Mouse (Mus musculus): ENCODE results near the gene Itgb1.
A peak's percentile ranks its signal among the peaks of the same experiment; 100 is the strongest.

The Itgb1 gene

DNA sequence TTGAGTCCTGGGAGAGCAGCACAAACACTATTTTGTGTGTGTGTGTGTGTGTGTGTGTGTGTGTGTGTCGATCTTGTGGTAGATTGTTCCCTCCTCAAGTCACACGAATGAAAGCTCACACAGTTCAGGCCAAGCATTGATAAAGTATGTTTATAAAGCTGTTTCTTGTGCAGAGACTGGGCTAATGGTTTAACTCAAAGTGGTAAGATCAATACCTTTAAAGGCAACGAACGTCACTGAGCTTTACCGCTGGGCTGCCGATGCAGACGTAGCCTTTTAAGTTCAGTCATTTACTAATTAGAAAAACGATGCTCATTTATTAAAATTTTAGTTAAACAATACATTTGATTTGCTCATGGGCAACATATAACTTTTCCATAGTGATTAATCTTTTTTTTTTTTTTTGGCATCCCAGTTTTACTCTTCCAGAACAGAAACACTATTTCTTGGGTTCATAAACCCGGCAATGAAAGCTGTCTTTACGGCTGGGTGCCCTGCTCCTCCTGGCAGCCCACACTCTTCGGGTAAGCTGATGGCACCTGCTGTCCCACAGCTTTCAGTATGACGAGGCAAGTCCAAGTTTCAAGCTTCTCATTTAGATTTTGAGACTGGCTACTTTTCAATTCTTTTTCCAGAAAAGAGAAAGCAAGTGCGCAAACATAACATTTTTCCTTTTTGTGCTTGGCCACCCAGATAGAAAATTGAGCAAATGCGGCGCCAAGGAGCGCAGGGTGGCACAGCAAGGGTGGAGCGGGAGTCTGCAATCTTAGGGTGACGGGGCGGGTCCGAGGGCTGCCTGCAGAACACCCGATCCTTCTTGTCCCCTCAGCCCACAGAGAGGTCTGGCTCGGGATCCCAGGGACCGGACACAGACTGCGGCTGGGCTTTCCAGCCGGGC, 596 bp upstream of the Itgb1 start:
- no peak for DNase-seq (ENCODE audit: low spot score)

DNA sequence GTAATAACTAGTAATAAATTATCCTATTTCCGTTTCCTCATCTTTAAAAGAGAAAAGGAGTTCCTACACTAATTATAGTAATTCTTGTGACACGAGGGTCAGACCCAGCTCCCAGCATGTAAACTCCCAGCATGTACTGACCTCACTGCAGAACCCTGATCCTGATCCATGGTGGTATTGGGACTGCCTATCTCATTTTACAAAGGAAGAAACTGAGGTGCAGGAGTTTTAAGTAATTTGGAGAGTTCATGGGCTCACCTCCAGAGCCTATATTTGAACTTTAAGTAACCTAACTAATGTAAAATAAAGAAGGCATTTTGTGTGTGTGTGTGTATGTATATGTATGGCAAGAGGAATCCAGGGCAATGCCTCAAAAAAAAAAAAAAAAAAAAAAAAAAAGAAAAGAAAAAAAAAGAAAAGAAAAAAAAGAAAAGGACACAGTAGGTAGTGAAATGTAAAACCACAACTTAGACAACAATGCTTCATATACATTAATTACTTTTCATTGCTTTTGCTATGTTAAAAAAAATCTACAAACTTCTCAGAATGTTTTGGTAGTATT, 1.1 kb downstream of the Itgb1 start:
- DNase-seq (ENCODE audit: low spot score) = no peak

DNA sequence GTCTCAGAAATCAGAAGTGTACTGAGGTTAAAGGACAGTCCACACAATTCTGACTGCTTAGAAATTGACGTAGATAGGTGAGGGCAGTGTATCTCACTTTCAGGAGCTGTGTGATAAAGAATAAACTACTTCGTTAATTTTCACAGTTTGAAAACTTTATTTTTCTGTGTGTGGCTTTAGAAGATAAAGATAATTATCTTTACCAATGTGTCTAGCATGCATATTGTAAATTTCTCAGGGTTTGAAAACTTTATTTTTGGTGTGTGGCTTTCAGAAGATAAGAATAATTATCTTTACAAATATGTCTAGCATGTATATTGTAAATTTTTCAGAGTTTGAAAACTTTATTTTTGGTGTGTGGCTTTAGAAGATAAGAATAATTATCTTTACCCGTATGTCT, 3.2 kb downstream of the Itgb1 start:
- DNase-seq (ENCODE audit: low spot score) = no peak

DNA sequence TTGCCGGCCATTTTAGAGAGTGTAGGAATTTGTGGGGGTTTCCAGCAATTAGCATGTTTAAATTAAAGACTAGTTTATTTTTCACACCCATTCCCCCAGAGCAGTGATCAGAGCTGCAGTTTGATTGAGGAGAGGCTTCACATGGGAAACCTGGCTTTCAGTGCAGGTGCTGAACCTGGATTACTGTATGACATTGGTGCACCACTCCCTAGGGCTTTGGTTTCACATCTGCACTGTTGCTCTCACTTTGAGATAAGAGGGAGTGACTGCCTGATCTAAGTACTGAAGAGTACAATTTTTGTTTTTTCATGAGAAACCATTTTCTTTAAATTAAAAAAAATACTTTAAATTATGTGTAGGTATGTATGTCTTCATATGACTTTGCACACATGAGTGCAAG, 4.6 kb downstream of the Itgb1 start:
- no peak for DNase-seq (ENCODE audit: low spot score)

DNA sequence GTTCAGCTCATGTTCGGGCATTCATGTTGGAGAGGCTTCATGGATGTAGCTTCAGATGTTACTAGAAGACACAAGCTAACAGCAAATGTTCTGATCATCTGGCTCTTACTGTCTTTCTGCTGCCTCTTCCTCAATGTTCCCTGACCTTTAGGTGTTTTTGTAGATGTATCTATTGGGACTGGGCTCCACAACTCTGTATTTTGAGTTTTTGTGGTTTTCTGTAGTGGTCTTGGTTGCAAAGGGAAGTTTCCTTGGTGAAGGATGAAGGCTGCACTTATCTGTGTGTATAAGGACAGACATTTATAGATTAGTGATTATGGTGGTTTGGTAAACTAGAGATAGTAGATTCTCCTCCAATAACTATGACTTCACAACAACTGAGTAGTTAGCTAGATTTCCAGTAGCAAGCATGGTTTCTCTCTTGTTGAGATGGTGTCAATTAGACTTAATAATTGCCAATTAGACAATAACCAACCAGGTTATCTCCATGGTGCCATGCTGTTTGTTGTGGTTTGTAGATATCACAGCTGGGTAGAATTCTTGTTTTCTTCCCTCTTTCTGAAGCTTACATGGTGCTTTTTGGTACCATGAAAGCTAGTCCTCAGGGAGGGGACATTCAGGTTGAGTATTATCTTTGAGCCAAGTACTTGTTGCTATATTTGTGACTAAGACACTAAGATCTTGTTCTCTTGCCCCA, 11.4 kb downstream of the Itgb1 start:
- no peak for DNase-seq (ENCODE audit: low spot score)

DNA sequence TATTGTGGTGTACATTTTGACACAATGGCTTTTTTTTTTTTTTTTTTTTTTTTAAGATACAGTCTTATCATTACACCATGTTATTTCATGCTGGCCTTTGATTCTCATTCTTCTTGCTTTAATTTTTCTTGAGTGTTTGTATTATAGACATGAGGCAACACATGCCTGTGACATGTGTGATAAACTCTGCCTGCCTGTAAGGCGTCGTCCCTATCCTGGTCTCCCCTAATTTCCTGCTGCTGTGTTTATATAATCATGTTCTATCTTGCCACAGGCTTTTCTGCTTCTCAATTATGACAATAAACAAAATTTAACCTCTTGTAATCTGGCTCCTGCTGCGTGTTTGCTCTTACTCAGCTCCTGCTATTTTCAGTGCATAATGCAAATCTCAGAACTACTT, 12.5 kb downstream of the Itgb1 start:
- no peak for DNase-seq (ENCODE audit: low spot score)

DNA sequence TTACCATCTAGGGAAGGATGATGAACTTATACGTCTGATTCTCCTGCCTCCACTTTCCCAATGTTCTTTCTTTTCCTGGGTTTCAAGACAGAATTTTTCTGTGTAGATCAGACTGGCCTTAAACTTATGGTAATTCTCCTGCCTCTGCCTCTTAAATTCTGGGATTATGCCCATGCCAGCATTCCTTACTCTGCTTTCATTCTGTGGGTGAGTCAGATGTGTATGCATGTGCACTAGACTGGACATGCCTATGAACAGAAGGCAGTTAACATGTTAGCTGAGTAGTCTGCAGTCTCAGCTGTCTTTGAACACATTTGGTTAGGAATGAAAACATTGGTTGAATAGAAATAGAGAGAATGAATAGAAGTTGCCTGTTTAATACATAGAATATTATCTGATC, 18.9 kb downstream of the Itgb1 start:
- DNase-seq (ENCODE audit: low spot score) = no peak

DNA sequence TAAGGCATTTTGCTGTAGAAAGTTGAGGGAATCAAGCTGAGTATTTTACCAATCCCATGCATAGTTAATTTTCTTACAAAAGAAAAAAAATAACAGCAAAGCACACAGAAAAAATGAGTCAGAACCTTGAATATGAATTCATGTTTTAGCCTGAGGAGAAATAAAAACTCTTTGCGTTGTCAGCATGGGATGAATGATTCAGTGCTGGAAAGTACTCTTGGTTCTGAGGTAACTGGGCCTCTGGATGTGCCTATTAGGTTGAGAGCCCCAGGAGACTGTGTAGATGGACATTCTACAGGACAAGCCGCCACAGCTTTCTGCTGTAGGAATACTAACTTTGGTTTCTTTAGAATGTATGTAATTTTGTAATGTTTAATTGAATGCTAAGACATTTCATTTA, 19.4 kb downstream of the Itgb1 start:
- no peak for DNase-seq (ENCODE audit: low spot score)

DNA sequence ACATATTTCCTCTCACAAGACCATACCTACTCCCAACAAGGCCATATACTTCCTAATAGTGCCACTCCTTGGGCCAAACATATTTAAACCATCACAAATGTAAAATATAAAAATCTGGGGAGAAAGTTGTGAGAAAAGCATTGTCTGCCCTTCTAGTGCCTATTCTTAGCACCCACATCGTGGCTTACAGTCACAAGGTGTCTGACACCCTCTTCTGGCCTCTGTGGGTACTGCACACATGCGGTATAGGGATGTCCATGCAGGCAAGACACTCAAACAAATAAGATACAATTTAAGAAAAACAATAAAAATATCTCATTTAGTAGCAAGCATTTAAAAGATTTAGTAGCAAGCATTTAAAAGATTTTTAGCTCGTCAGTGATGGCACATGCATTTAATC, 23.8 kb downstream of the Itgb1 start:
- DNase-seq (ENCODE audit: low spot score) = peak; percentile 12

DNA sequence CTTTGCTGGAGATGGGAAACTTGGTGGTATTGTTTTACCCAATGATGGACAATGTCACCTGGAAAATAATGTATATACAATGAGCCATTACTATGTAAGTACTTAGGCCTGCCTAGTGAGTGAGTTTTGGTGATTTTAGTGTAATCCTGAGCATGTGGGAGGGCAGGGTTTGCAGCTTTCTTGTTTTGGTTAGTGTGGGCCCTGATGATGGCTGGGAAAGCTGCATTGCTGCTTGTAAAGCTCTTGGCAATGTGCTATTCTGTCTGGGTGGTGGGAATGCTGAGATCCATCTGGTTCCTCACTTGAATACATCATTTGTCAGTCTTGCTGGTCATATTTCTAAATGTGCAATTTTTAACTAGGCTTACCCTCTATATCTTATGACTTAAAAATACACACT, 30.7 kb downstream of the Itgb1 start:
- no peak for DNase-seq (ENCODE audit: low spot score)

DNA sequence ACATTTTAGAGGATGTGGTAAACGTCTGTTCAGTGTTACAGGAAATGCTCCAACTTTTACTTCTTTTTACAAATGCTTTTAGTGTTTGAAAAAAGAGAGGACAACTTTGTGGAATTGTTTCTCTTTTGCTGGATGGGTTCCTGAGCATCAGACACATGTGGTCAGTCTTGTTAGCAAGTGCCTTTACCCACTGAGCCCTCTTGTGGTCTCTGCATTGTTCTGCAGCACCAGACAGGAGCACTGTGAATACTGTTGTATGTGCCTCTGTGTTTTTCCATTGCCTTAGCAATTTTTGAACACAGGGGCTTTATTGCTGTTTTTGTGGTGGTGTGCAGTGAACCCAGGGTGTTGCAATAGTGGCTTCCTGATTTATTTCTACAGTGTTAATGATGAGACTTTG, 39.4 kb downstream of the Itgb1 start:
- DNase-seq (ENCODE audit: low spot score) = no peak

DNA sequence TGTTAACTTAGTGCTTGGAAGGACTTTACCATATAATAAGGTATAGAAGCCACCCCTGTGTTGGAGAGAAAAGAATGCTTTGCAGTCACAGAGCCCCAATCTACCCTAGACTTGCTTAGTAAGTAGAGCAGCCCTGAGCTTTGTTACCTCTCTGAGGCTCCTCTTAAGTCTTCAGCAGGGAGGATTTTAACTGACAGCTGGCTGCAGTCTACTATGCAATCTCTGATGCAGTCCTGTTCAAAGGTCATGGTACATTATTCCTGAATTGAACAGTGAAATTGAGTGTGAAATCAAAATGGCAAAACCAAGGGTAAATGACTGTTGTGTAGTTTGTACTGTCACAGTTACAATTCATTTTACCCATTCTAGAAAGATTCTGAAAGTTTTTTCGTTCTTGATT, 41.8 kb downstream of the Itgb1 start:
- no peak for DNase-seq (ENCODE audit: low spot score)

DNA sequence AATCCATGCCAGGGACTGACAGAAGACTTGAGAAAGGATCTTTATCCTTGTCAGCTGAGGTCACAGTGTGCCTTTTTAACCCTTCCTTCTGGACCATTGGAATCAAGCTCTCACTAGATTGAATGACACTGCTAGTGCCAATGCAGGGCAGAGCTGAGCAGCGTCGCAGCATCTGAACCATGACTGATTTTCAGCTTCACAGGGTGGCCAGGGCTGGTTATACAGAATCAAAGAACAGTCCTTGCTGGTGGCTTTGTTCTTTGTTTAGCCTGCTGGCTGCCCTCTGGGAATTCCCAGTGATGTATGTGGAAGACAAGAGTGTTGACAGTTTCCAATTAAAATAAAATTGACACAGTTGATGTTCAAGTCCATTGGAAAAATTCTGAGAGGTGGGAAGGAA, 46.8 kb downstream of the Itgb1 start:
- DNase-seq (ENCODE audit: low spot score) = no peak

DNA sequence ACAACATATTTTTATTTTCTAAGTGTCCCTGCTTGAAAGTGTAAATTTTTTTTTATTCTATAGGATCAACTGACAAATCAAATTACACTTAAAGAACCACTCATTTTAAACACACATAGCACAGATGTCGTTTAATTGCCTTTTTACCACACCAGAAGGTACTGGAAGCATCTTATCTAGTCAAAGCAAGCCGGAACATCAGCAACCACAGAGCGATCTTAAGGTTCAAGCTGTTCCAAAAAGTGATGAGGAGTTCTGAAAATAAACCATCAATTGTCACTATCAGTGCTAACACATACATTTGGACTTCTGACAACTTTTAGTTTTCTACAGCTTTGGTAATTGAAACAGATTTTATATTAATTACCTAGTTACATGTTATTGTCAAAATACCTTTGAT, 48.7 kb downstream of the Itgb1 start:
- DNase-seq (ENCODE audit: low spot score) = no peak

DNA sequence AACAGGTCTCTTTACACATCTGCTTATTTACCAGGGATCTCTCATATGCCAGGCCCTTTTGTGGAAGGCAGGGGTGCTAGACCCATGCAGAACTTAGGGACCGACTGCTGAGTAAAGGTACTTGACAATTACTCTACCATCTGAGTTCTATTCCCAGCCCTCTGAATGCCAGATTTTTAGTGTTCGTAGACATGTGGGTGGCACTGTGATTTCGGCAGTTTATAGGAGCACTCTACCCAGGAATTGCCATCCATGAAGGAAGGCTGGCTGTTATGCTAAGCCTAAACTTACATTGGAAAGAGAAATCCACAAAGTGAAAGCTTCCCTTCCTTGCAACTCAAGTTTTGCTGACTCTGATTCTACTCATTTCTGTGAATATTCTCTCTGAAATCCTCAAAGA, 50.2 kb downstream of the Itgb1 start:
- no peak for DNase-seq (ENCODE audit: low spot score)
